Mouse (Mus musculus) megakaryocyte, embryonic 14.5 days (primary cell): ENCODE data around the gene Ecm2.

Experiments
- FLI1 ChIP-seq: IDR thresholded peaks from 2 replicates; pipeline ENCODE4 v1.6.1; 2012; ENCODE audit warnings: low read length, inconsistent platforms, mixed read lengths
- GATA1 ChIP-seq: IDR thresholded peaks from 3 replicates; pipeline ENCODE4 v1.6.1; 2012; ENCODE audit warnings: mixed read lengths, low read length, inconsistent platforms, borderline replicate concordance

- TF ChIP-seq FLI1 (no peak), GATA1 (peak; percentile 49; the same call in 1 of the 3 replicates)
Measured at GRCm38 (mm10) chr13:49560886-49561285, 56.3 kb downstream of the Ecm2 start.
